Mouse (Mus musculus) cerebellum, adult (tissue): ENCODE data around the gene Kcnn3.
A peak's percentile ranks its signal among the peaks of the same experiment; 100 is the strongest.

Experiments
- ATAC-seq: cut with Nextera tagmentation; 2 replicates; pipeline ENCODE4 v1.9.2; 2017; ENCODE audit warnings: mild to moderate bottlenecking, moderate library complexity, mixed read lengths; ENCODE audit not compliant: insufficient number of reproducible peaks, low FRiP score, low TSS enrichment

The Kcnn3 gene

GRCm38 (mm10) chr3:89519894-89520293 lies at the start of gene Kcnn3:
Gene Kcnn3 (plus strand): TSS chr3:89520164.
- ATAC-seq: 0 out of 2 replicates have a peak, but pooled peaks have one; percentile 45

- no peak for ATAC-seq
Measured at GRCm38 (mm10) chr3:89472280-89472679, 47.7 kb upstream of the Kcnn3 start.

GRCm38 (mm10) chr3:89473838-89474237 lies 46.1 kb upstream of the Kcnn3 start:
- ATAC-seq: no peak

GRCm38 (mm10) chr3:89479055-89479454 lies 40.9 kb upstream of the Kcnn3 start:
- no peak for ATAC-seq

- ATAC-seq: no peak
Measured at GRCm38 (mm10) chr3:89481488-89481887, 38.5 kb upstream of the Kcnn3 start.

- no peak for ATAC-seq
Measured at GRCm38 (mm10) chr3:89482249-89482648, 37.7 kb upstream of the Kcnn3 start.

GRCm38 (mm10) chr3:89484766-89485524 lies 35.0 kb upstream of the Kcnn3 start:
- no peak; the same call in 1 of the 2 replicates for ATAC-seq

GRCm38 (mm10) chr3:89486111-89486510 lies 33.9 kb upstream of the Kcnn3 start:
- no peak for ATAC-seq

- ATAC-seq: no peak
Measured at GRCm38 (mm10) chr3:89486916-89487702, 32.9 kb upstream of the Kcnn3 start.

- no peak for ATAC-seq
Measured at GRCm38 (mm10) chr3:89490790-89491189, 29.2 kb upstream of the Kcnn3 start.

- ATAC-seq: no peak
Measured at GRCm38 (mm10) chr3:89491559-89491958, 28.4 kb upstream of the Kcnn3 start.

GRCm38 (mm10) chr3:89492701-89493151 lies 27.2 kb upstream of the Kcnn3 start:
- no peak for ATAC-seq

GRCm38 (mm10) chr3:89494630-89495029 lies 25.3 kb upstream of the Kcnn3 start:
- ATAC-seq: no peak

GRCm38 (mm10) chr3:89496366-89496765 lies 23.6 kb upstream of the Kcnn3 start:
- no peak for ATAC-seq

- no peak for ATAC-seq
Measured at GRCm38 (mm10) chr3:89499696-89500095, 20.3 kb upstream of the Kcnn3 start.

- no peak for ATAC-seq
Measured at GRCm38 (mm10) chr3:89501486-89501885, 18.5 kb upstream of the Kcnn3 start.

- ATAC-seq: no peak
Measured at GRCm38 (mm10) chr3:89502551-89502950, 17.4 kb upstream of the Kcnn3 start.

- no peak for ATAC-seq
Measured at GRCm38 (mm10) chr3:89508041-89508440, 11.9 kb upstream of the Kcnn3 start.

GRCm38 (mm10) chr3:89510979-89511378 lies 9.0 kb upstream of the Kcnn3 start:
- ATAC-seq: 0 out of 2 replicates have a peak, but pooled peaks have one; percentile 20

- ATAC-seq: no peak
Measured at GRCm38 (mm10) chr3:89511400-89511799, 8.6 kb upstream of the Kcnn3 start.

GRCm38 (mm10) chr3:89512225-89512624 lies 7.7 kb upstream of the Kcnn3 start:
- no peak for ATAC-seq
